Mouse (Mus musculus) splenic B cell, adult 2 months (primary cell): ENCODE data around the gene Jak1.

Experiments
- DNase-seq: peaks from one replicate; pipeline ENCODE4 v3.0.0-alpha.2; 2011; ENCODE audit warnings: low read depth, low spot score
- H3K27me3 ChIP-seq: 2 replicates; pipeline ENCODE4 v1.6.1; 2012; ENCODE audit warnings: mild to moderate bottlenecking, low read length, moderate library complexity, mixed read lengths; ENCODE audit not compliant: control insufficient read depth, poor library complexity, insufficient read depth, severe bottlenecking
- H3K36me3 ChIP-seq: 2 replicates; pipeline ENCODE4 v1.6.1; 2012; ENCODE audit warnings: mild to moderate bottlenecking, low read length, moderate library complexity, mixed read lengths; ENCODE audit not compliant: control insufficient read depth, poor library complexity, insufficient read depth, severe bottlenecking

Gene Jak1

DNA sequence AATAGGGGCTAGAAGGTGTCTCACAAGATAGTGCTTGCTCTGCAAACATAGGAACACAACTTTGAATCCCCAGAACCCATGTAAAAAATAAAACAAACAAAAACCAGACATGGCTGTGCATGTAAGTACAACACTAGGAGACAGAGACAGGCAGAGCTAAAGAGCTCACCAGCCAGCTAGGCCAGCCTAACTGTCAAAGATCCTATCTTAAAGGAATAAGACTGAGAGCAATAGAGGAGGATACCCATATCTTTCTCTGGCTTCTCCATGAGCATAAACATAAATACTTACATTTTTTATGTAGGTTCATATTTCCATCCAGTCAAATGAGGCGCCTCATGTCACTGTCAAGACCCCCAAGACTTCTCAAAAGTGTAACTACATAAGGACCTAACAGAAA is 29.1 kb downstream of the Jak1 start:
- no peak for DNase-seq
- Histone ChIP-seq H3K36me3 (no peaks in the 10 kb centered on the region), H3K27me3 (no peaks in the 10 kb centered on the region)

DNA sequence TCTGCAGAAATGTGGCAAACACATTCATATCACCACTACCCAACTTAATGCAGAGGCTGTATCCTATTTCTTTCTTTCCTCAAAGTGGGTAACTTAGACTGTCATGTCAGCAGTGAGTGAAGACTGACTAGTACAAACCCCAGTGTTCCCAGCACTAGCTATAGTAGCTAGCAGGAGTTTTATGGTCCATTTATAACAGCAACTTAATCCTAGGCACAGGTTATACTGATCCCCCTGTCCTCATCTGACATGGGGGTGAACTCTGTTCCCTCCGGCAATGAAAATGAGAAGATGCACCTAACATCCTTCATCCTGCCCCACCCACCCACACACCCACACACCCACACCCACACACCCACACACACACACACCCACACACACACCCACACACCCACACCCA is 30.3 kb downstream of the Jak1 start:
- Histone ChIP-seq H3K36me3 (no peaks in the 10 kb centered on the region), H3K27me3 (no peaks in the 10 kb centered on the region)
- no peak for DNase-seq

GRCm38 (mm10) chr4:101234332-101234731 is 30.8 kb downstream of the Jak1 start:
- DNase-seq = no peak
- no peaks in the 10 kb centered on the region for H3K36me3 ChIP-seq
- H3K27me3 ChIP-seq = no peaks in the 10 kb centered on the region

GRCm38 (mm10) chr4:101230621-101231020 is 34.5 kb downstream of the Jak1 start:
- H3K36me3 ChIP-seq = no peaks in the 10 kb centered on the region
- no peak for DNase-seq
- H3K27me3 ChIP-seq = no peaks in the 10 kb centered on the region

GRCm38 (mm10) chr4:101227398-101227797 is 37.7 kb downstream of the Jak1 start:
- no peaks in the 10 kb centered on the region for H3K27me3 ChIP-seq
- H3K36me3 ChIP-seq = no peaks in the 10 kb centered on the region
- no peak for DNase-seq

DNA sequence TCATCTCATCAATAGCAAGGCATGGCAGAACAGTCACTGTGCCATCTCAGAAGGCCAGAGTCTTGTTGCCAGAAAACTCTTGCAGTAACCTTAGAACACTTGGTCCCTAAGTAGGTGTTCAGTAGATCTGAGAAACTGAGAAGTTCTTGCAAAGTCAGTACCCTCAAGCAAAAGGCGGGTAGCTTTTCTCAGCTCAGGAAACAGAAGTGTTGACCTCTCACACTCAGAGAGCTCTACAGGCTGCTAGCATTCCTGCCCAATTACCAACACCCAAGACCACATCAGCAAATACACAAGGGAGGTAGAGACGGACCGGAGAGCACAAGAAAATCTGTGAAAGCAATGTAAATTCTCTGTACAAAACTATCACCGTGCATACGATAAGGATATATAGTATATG is 39.1 kb downstream of the Jak1 start:
- Histone ChIP-seq H3K36me3 (no peaks in the 10 kb centered on the region), H3K27me3 (no peaks in the 10 kb centered on the region)
- no peak for DNase-seq

GRCm38 (mm10) chr4:101220946-101221345 is 44.1 kb downstream of the Jak1 start:
- DNase-seq = no peak
- H3K27me3 ChIP-seq = no peaks in the 10 kb centered on the region
- 0 out of 2 replicates have a peak, but pooled peaks cover 2% of the 10 kb centered on the region for H3K36me3 ChIP-seq

GRCm38 (mm10) chr4:101219839-101220238 is 45.2 kb downstream of the Jak1 start:
- no peak for DNase-seq
- Histone ChIP-seq H3K36me3 (0 out of 2 replicates have a peak, but pooled peaks cover 2% of the 10 kb centered on the region), H3K27me3 (no peaks in the 10 kb centered on the region)

- Histone ChIP-seq H3K27me3 (no peaks in the 10 kb centered on the region), H3K36me3 (0 out of 2 replicates have a peak, but pooled peaks cover 2% of the 10 kb centered on the region)
- no peak for DNase-seq
Observed at GRCm38 (mm10) chr4:101217026-101217540, 48.0 kb downstream of the Jak1 start.

GRCm38 (mm10) chr4:101216286-101216685 is 48.8 kb downstream of the Jak1 start:
- DNase-seq = no peak
- H3K36me3 ChIP-seq = 0 out of 2 replicates have a peak, but pooled peaks cover 2% of the 10 kb centered on the region
- H3K27me3 ChIP-seq = no peaks in the 10 kb centered on the region

DNA sequence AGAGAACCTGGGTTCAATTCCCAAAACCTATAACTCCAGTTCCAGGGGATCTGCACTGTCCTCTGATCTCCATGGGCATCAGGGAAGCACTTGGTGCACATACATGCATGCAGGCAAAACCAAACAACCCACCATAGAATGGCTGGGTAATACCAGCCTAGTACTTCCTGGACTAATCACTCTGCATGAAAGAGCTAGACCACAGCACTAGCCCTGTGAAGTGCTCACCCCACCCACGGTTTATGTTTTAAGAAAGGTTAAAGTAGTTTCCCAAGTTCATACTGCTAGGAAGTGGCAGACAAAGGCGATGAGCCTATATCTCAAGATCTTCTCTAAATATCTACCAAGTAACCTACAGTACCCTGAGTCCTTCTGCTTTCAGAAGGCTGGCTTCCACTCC is 51.6 kb downstream of the Jak1 start:
- DNase-seq = peak; percentile 22

DNA sequence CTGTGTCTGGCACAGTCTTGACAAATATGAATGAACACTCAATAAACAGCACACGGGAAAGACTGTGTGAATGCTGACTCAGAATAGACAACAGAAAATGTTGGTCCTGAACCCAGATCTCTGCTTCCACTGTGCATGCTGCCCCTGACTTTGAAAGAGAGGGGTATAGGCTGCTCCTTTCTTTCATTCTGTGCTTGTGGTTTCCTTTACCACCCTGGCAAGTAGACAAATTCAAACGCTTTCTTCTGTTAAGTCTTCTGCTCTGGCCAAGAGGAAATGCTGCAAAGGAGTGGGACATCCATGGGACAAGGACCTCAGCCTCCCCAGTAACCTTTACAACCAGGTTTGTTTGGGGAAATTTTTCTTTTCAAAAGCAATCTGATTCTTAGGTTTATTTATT is 57.6 kb downstream of the Jak1 start:
- no peaks in the 10 kb centered on the region for H3K27me3 ChIP-seq
- no peak for DNase-seq
- H3K36me3 ChIP-seq = 0 out of 2 replicates have a peak, but pooled peaks cover 2% of the 10 kb centered on the region

More for the DNA sequence above, 51.6 kb downstream of the Jak1 start:
- no peaks in the 10 kb centered on the region for H3K27me3 ChIP-seq
- 0 out of 2 replicates have a peak, but pooled peaks cover 2% of the 10 kb centered on the region for H3K36me3 ChIP-seq

DNA sequence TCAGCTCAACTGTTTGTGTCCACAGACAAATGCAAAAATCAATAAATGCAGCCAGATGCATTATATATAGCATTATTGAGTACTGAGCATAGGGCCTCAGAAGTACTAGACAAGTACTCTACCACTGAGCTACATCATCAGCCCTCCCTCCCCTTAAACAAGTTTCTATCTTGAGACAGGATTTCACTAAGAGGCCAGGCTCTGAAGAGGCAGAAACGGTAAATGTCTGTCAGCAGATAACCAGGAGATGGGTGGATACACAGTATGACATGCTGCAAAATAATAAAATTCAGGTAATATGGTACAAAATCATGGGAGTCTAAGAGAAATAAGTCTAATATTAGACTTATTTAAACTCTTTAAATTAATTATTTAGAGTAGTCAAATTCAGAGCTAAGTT is 61.6 kb downstream of the Jak1 start:
- no peak for DNase-seq
- no peaks in the 10 kb centered on the region for H3K36me3 ChIP-seq
- H3K27me3 ChIP-seq = no peaks in the 10 kb centered on the region

- H3K27me3 ChIP-seq = no peaks in the 10 kb centered on the region
- H3K36me3 ChIP-seq = no peaks in the 10 kb centered on the region
- DNase-seq = no peak
Observed at GRCm38 (mm10) chr4:101202626-101203025, 62.5 kb downstream of the Jak1 start.

- DNase-seq = peak; percentile 39
- Histone ChIP-seq H3K36me3 (no peaks in the 10 kb centered on the region), H3K27me3 (no peaks in the 10 kb centered on the region)
Observed at GRCm38 (mm10) chr4:101199433-101200081, 65.5 kb downstream of the Jak1 start.

- no peaks in the 10 kb centered on the region for H3K27me3 ChIP-seq
- peak; percentile 38 for DNase-seq
- H3K36me3 ChIP-seq = no peaks in the 10 kb centered on the region
Observed at GRCm38 (mm10) chr4:101198333-101198732, 66.7 kb downstream of the Jak1 start.
